Mouse (Mus musculus) adrenal gland, adult 2 months (tissue): ENCODE results near the gene 5730455P16Rik. TPM values are rescaled to one million over a fixed set of nuclear protein-coding genes. Genes with fewer than 3 reads are reported as not detected.

Experiments
- polyA plus RNA-seq: library from polyadenylated mRNA; depleted of rRNA; stranded (reverse); fragments of >200 nt; gene quantifications from 2 replicates; pipeline ENCODE4 v1.2.3, GENCODE M21; 2012; rRNA removed
- total RNA-seq, 2 experiments: library from RNA; stranded (reverse); gene quantifications; 2 replicates each; pipeline ENCODE4 v1.2.3; 2021

The 5730455P16Rik gene
- total and polyA plus RNA-seq, 3 experiments, result 2.7 to 20.7 (median 14.4) TPM

Other genes with a start within 250 kb of the 5730455P16Rik start
- 10 to 100 TPM; 13.2 to 23.7 TPM for gene Tefm, start 235.9 kb downstream of the 5730455P16Rik start, total RNA-seq
- 1.0 and 1.8 TPM in 2 replicates for gene Tefm, start 235.9 kb downstream of the 5730455P16Rik start, polyA plus RNA-seq
- 10 to 100 TPM; 10.9 to 12.7 TPM for gene Adap2, start 223.9 kb downstream of the 5730455P16Rik start, total RNA-seq
- gene Adap2, start 223.9 kb downstream of the 5730455P16Rik start, polyA plus RNA-seq, result 16.7 and 19.2 TPM in 2 replicates
- 1 to 10 TPM; 7.1 to 9.8 TPM for gene Rnf135, start 194.2 kb downstream of the 5730455P16Rik start, total RNA-seq
- 8.4 and 12.2 TPM in 2 replicates for gene Rnf135, start 194.2 kb downstream of the 5730455P16Rik start, polyA plus RNA-seq
- gene Rhot1, start 169.0 kb downstream of the 5730455P16Rik start, total RNA-seq, result 10 to 100 TPM; 69.6 to 80.7 TPM
- gene Rhot1, start 169.0 kb downstream of the 5730455P16Rik start, polyA plus RNA-seq, result 4.4 and 5.4 TPM in 2 replicates
- gene Rhbdl3, start 77.1 kb downstream of the 5730455P16Rik start, total RNA-seq, result 1 to 10 TPM; 1.3 to 4.9 TPM
- 1.3 and 2.6 TPM in 2 replicates for gene Rhbdl3, start 77.1 kb downstream of the 5730455P16Rik start, polyA plus RNA-seq
- 100 to 1,000 TPM; 131 to 142 TPM for gene Zfp207, start 5.2 kb upstream of the 5730455P16Rik start, total RNA-seq
- gene Zfp207, start 5.2 kb upstream of the 5730455P16Rik start, polyA plus RNA-seq, result 45.7 and 53.3 TPM in 2 replicates
- gene Psmd11, start 50.6 kb upstream of the 5730455P16Rik start, total RNA-seq, result 100 to 1,000 TPM; 142 to 155 TPM
- 16.6 and 19.9 TPM in 2 replicates for gene Psmd11, start 50.6 kb upstream of the 5730455P16Rik start, polyA plus RNA-seq
- gene Cdk5r1, start 99.0 kb upstream of the 5730455P16Rik start, total RNA-seq, result 1 to 10 TPM; 1.5 to 3.1 TPM
- gene Cdk5r1, start 99.0 kb upstream of the 5730455P16Rik start, polyA plus RNA-seq, result 5.8 TPM in 2 replicates